Comparison of ENCODE assay signal across 18 mouse cellular contexts in the genomic region with DNA sequence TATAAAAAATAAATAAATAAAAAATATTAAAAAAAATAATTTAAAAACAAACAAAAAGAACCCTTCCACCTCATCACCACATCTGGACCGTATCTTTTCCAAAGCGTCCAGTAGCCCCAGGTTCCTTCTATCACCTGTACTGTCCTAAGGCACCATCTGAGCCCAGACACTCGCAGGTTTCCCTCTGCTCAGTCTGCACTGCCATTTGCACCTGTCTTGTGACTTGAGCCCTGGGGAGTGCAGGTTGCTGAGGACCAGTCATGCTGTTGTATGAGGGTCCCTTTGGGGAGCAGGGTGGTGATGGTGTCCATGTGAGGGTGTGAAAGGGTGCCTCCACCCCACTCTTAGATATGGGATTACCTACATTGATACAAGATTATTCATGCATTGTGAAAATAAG. TPM values are rescaled to one million over a fixed set of nuclear protein-coding genes. Genes with fewer than 3 reads are reported as not detected.
"Had no signal": no experiment of that assay in that cellular context is flagged by ENCODE, and none has a peak within 500 bp of the region (broad histone marks: within the 10 kb centered on the region; RNA-seq: fewer than 3 reads in every experiment).

No protein-coding gene starts in this region.

- H3K9me3 ChIP-seq: lung, embryonic 15.5 days; midbrain, embryonic 15.5 days; neural tube, embryonic 12.5 days; stomach, embryonic 15.5 days had no signal

- H3K4me2 ChIP-seq: lung, embryonic 15.5 days; midbrain, embryonic 15.5 days; neural tube, embryonic 12.5 days; stomach, embryonic 15.5 days had no signal

- H3K4me3 ChIP-seq: lung, embryonic 15.5 days; megakaryocyte, embryonic 14.5 days; midbrain, embryonic 15.5 days; neural tube, embryonic 12.5 days; stomach, embryonic 15.5 days had no signal

- H3K27me3 ChIP-seq: lung, embryonic 15.5 days; megakaryocyte, embryonic 14.5 days; midbrain, embryonic 15.5 days; neural tube, embryonic 12.5 days; stomach, embryonic 15.5 days had no signal

- H3K4me1 ChIP-seq: lung, embryonic 15.5 days; megakaryocyte, embryonic 14.5 days; midbrain, embryonic 15.5 days; neural tube, embryonic 12.5 days; stomach, embryonic 15.5 days had no signal

- H3K27ac ChIP-seq: lung, embryonic 15.5 days; macrophage; midbrain, embryonic 15.5 days; neural tube, embryonic 12.5 days; stomach, embryonic 15.5 days; stomach, postnatal 0 days had no signal

- DNase-seq: liver, postnatal 0 days; lung, adult 2 months; lung, postnatal 14 days; lung, postnatal 36 days; right cerebral cortex, postnatal 14 days; thymus, adult 2 months; thymus, postnatal 25 days; thymus, postnatal 4 days had no signal

- H3K9ac ChIP-seq: liver, postnatal 0 days; lung, embryonic 15.5 days; midbrain, embryonic 15.5 days; neural tube, embryonic 12.5 days; stomach, embryonic 15.5 days had no signal

- ATAC-seq: liver, postnatal 0 days; lung, postnatal 0 days; midbrain, embryonic 15.5 days had no signal

RNA-seq across cellular contexts. Expression of a gene that starts 31.0 kb away (rescaled TPM):
- total RNA-seq: monocyte, adult 5-6 weeks; neutrophil, adult 5-6 weeks had no signal
- polyA plus RNA-seq: macrophage had no signal

RNA-seq across cellular contexts. Expression of a gene that starts 33.9 kb away (rescaled TPM):
- total RNA-seq: monocyte, adult 5-6 weeks had no signal
